Mouse (Mus musculus) C2C12 (cell line): Measurements from ENCODE around the gene Olfr1392.

Experiments used
- CEBPB ChIP-seq: IDR thresholded peaks from one replicate; pipeline ENCODE4 v1.6.1; 2011; ENCODE audit warnings: low read depth, mild to moderate bottlenecking, control low read depth, moderate library complexity
- CTCF ChIP-seq: IDR thresholded peaks from one replicate; pipeline ENCODE4 v1.5.1; 2011; ENCODE audit not compliant: control insufficient read depth, insufficient read depth, insufficient read length
- MAX ChIP-seq: IDR thresholded peaks from one replicate; pipeline ENCODE4 v1.6.1; 2011; ENCODE audit warnings: mild to moderate bottlenecking, control low read depth
- MYOD1 ChIP-seq: IDR thresholded peaks from one replicate; pipeline ENCODE4 v1.6.1; 2011; ENCODE audit warnings: low read depth; ENCODE audit not compliant: control insufficient read depth, insufficient read length
- MYOG ChIP-seq: IDR thresholded peaks from one replicate; pipeline ENCODE4 v1.6.1; 2011; ENCODE audit not compliant: control insufficient read depth, insufficient read length; ENCODE audit errors: extremely low read depth
- USF1 ChIP-seq: IDR thresholded peaks from one replicate; pipeline ENCODE4 v1.6.1; 2011; ENCODE audit warnings: low read depth, mild to moderate bottlenecking, control low read depth, moderate library complexity

DNA sequence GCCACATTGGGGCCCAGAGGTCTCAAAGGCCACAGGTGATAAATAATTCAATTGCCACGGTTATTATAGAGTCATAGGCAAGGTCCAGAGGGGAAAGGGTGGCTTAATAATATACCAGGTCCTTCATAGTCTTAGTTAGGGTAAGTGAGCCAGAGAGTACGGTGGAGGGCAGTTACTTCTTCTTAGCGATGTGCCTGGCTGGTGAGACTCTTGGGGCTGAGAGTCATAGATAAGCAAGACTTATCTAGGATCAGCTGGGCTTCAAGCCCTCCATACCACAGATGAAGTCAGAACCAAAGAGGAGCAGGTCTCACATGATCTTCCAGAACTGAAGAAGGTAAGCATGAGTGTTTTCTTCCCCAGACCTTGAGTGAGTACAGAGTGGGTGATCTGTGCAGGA, 6.9 kb upstream of the Olfr1392 start, which contains the start of gene Olfr1393:
- no peak for TF ChIP-seq CTCF
- TF ChIP-seq CEBPB: no peak
- no peak for TF ChIP-seq MYOG
- no peak for TF ChIP-seq USF1
- no peak for TF ChIP-seq MAX
- no peak for TF ChIP-seq MYOD1
